Mouse (Mus musculus) liver, adult 2 months (tissue): Measurements from ENCODE around the gene Sat2. TPM values are rescaled to one million over a fixed set of nuclear protein-coding genes. Genes with fewer than 3 reads are reported as not detected.

ENCODE experiments used
- DNase-seq: peaks from one replicate; pipeline ENCODE4 v3.0.0-alpha.2; 2011; ENCODE audit warnings: low read depth, low spot score; ENCODE audit errors: extremely low read depth
- H3K27ac ChIP-seq: fragments of 200-500 bp; replicated peaks from 2 replicates; pipeline ENCODE4 v1.5.1; 2012; ENCODE audit warnings: low read depth, mild to moderate bottlenecking, control low read depth, inconsistent platforms, low read length; ENCODE audit not compliant: insufficient read depth
- H3K27me3 ChIP-seq: fragments of 200-500 bp; 2 replicates; pipeline ENCODE4 v1.6.1; 2012; ENCODE audit warnings: mild to moderate bottlenecking, moderate library complexity, low read length, inconsistent platforms; ENCODE audit not compliant: control insufficient read depth, insufficient read depth
- H3K36me3 ChIP-seq: fragments of 200-500 bp; 2 replicates; pipeline ENCODE4 v1.6.1; 2012; ENCODE audit warnings: low read length, inconsistent platforms; ENCODE audit not compliant: control insufficient read depth, insufficient read depth
- H3K4me1 ChIP-seq: fragments of 200-500 bp; 2 replicates; pipeline ENCODE4 v1.6.1; 2011; ENCODE audit warnings: low read length; ENCODE audit not compliant: control insufficient read depth, insufficient read depth
- H3K4me3 ChIP-seq: fragments of 200-500 bp; 2 replicates; pipeline ENCODE4 v1.5.1; 2011; ENCODE audit warnings: low read depth, mild to moderate bottlenecking, control low read depth, low read length, moderate library complexity; ENCODE audit not compliant: insufficient read depth
- H3K79me2 ChIP-seq: fragments of 200-500 bp; 2 replicates; pipeline ENCODE4 v1.6.1; 2012; ENCODE audit warnings: inconsistent platforms, mild to moderate bottlenecking, low read length, moderate library complexity; ENCODE audit not compliant: control insufficient read depth, insufficient read depth
- H3K9ac ChIP-seq: fragments of 200-500 bp; 2 replicates; pipeline ENCODE4 v1.6.1; 2012; ENCODE audit warnings: low read depth, mild to moderate bottlenecking, control low read depth, inconsistent platforms, low read length
- CTCF ChIP-seq: fragments of 200-500 bp; IDR thresholded peaks from 2 replicates; pipeline ENCODE4 v1.5.1; 2011; ENCODE audit warnings: low read depth, low read length, control low read depth
- POLR2A ChIP-seq: fragments of 200-500 bp; IDR thresholded peaks from 2 replicates; pipeline ENCODE4 v1.6.1; 2011; ENCODE audit warnings: low read length, control low read depth; ENCODE audit not compliant: insufficient read depth; ENCODE audit errors: extremely low read depth
- WGBS: fragments of 180-500 bp; shearing (Covaris S2); methylation state at CpG from one replicate; pipeline ENCODE4 v1.1.7; 2018; 5-methylcytosine and 5-hydroxymethylcytosine counted together
- polyA plus RNA-seq: library from polyadenylated mRNA; depleted of rRNA; stranded (reverse); fragments of >200 nt; gene quantifications from 2 replicates; pipeline ENCODE4 v1.2.3, GENCODE M21; 2012
- total RNA-seq: library from RNA; depleted of rRNA; stranded (reverse); fragments of >200 nt; gene quantifications from 2 replicates; pipeline ENCODE4 v1.2.3, GENCODE M21; 2014

Sat2 gene
- total and polyA plus RNA-seq, 2 experiments = 12.8 to 19.4 TPM

GRCm38 (mm10) chr11:69591899-69592637, 29.8 kb upstream of the Sat2 start:
- H3K79me2 ChIP-seq = no peaks in the 10 kb centered on the region
- H3K9ac ChIP-seq = no peak overlapping the region
- no peaks in the 10 kb centered on the region for H3K4me1 ChIP-seq
- no peak overlapping the region for H3K4me3 ChIP-seq
- TF ChIP-seq CTCF (no peak), POLR2A (no peak)
- H3K36me3 ChIP-seq = peaks cover 28% of the 10 kb centered on the region
- no peak for DNase-seq
- no peak overlapping the region for H3K27ac ChIP-seq
- WGBS = 85% methylated on average over 7 of the region's 7 CpGs
- no peaks in the 10 kb centered on the region for H3K27me3 ChIP-seq

DNA sequence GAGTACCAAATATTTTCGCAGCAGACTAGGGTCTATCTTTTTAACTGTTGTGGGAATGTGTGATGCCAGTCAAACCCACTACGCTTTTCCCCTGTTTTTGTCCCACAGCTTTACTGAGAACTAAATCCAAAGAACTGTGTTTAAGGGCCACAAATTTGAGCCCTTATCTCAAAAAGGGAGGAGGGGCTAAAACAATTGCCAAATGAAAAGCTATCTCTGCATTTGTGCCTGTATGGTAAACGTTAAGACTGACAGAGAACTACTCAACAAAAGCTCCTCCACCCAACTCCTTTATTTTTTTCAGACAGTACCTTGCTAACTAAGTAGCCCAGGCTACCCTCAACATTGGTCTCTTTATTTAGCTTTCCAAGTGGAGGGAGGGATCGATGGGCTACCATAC, 29.0 kb upstream of the Sat2 start:
- Histone ChIP-seq H3K36me3 (peaks cover 22% of the 10 kb centered on the region), H3K27ac (no peak overlapping the region), H3K27me3 (no peaks in the 10 kb centered on the region), H3K4me3 (no peak overlapping the region), H3K4me1 (no peaks in the 10 kb centered on the region), H3K79me2 (no peaks in the 10 kb centered on the region), H3K9ac (no peak overlapping the region)
- WGBS = 79% methylated on average over 4 of the region's 4 CpGs
- TF ChIP-seq POLR2A (no peak), CTCF (no peak)
- DNase-seq = no peak

DNA sequence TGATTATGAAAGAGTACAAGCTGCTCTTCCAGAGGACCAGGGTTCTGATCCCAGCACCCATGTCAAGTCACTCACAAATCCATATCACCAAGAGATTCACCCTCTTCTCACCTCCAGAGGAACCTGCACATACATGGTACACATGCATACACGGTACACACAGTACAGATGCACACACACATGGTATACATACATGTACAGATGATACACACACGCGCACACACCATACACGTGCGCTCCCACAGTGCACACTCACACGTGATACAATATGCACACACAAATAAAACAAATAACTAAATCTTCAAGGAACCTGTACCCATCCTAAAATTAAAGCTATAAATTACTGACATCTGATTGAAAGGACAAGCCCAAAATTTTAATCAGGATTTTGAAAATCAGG, 27.0 kb upstream of the Sat2 start:
- H3K79me2 ChIP-seq = no peaks in the 10 kb centered on the region
- no peak for DNase-seq
- TF ChIP-seq POLR2A (no peak), CTCF (no peak)
- no peak overlapping the region for H3K4me3 ChIP-seq
- peaks cover 8% of the 10 kb centered on the region for H3K36me3 ChIP-seq
- no peak overlapping the region for H3K27ac ChIP-seq
- H3K4me1 ChIP-seq = no peaks in the 10 kb centered on the region
- H3K9ac ChIP-seq = no peak overlapping the region
- no peaks in the 10 kb centered on the region for H3K27me3 ChIP-seq
- 97% methylated on average over 6 of the region's 6 CpGs for WGBS

DNA sequence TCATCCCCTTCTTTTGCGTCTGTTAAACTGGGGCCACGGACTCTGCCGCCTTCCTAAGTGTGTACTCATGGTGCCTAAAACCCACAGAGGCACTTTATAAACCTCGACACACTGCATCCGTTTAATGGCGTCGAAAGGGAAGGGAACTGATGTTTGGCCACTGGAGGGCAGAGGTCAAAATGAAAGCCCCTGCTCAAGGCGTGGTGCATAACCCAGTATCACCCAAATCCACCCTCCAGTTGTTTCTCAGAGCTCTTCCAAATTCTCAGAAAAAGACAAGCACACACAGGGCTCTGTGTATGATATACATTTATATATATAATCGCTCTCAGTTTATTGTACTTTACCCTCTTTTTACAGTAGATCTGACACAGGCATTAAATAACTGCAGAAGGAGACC, 22.4 kb upstream of the Sat2 start:
- Histone ChIP-seq H3K9ac (no peak overlapping the region), H3K27ac (no peak overlapping the region), H3K4me1 (no peaks in the 10 kb centered on the region), H3K4me3 (no peak overlapping the region), H3K27me3 (no peaks in the 10 kb centered on the region), H3K36me3 (no peaks in the 10 kb centered on the region), H3K79me2 (no peaks in the 10 kb centered on the region)
- DNase-seq = no peak
- no peak for TF ChIP-seq POLR2A
- no peak for TF ChIP-seq CTCF
- 35% methylated on average over 9 of the region's 9 CpGs for WGBS

- H3K27me3 ChIP-seq = peaks cover 4% of the 10 kb centered on the region
- H3K9ac ChIP-seq = no peak overlapping the region
- no peak overlapping the region for H3K4me3 ChIP-seq
- DNase-seq = no peak
- TF ChIP-seq CTCF = no peak
- no peak for TF ChIP-seq POLR2A
- H3K4me1 ChIP-seq = no peaks in the 10 kb centered on the region
- H3K27ac ChIP-seq = no peak overlapping the region
- no peaks in the 10 kb centered on the region for H3K36me3 ChIP-seq
- no peaks in the 10 kb centered on the region for H3K79me2 ChIP-seq
- 42% methylated on average over 6 of the region's 6 CpGs for WGBS
Measured at GRCm38 (mm10) chr11:69600098-69600497, 21.7 kb upstream of the Sat2 start.

DNA sequence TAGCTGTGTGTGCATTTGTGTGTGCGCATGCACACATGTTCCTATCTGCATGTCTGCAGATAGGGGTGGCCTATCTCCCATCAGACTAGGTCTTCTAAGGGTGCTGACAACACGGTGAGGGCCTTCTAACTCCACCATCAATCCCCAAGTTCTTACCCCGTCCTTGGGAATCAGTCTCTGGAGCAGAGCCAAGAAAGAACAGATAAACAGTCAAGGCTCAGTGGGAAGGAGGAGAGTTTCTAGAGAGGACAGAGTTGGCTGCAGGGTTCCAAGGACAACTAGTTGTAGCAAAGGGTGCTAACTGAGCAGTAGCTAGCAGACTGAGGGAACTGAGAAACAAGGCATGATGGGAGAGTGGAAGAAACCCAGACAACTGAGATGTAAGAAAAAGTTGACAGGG, 20.1 kb upstream of the Sat2 start:
- H3K9ac ChIP-seq = no peak overlapping the region
- no peak overlapping the region for H3K4me3 ChIP-seq
- TF ChIP-seq POLR2A (no peak), CTCF (no peak)
- H3K79me2 ChIP-seq = no peaks in the 10 kb centered on the region
- no peaks in the 10 kb centered on the region for H3K36me3 ChIP-seq
- no peak for DNase-seq
- H3K27ac ChIP-seq = no peak overlapping the region
- H3K27me3 ChIP-seq = peaks cover 10% of the 10 kb centered on the region
- H3K4me1 ChIP-seq = peaks cover 4% of the 10 kb centered on the region; the same call in 1 of the 2 replicates
- WGBS = 65% methylated on average over 3 of the region's 3 CpGs
